Mouse (Mus musculus) lung, postnatal 0 days (tissue): Measurements from ENCODE around the gene Tspo.

Experiments
- CTCF ChIP-seq: IDR thresholded peaks from 2 replicates; pipeline ENCODE4 v1.5.1; 2016; ENCODE audit warnings: antibody characterized with exemption, mild to moderate bottlenecking
- EP300 ChIP-seq: IDR thresholded peaks from 2 replicates; pipeline ENCODE4 v1.6.1; 2016; ENCODE audit warnings: antibody characterized with exemption, mild to moderate bottlenecking, control low read depth

DNA sequence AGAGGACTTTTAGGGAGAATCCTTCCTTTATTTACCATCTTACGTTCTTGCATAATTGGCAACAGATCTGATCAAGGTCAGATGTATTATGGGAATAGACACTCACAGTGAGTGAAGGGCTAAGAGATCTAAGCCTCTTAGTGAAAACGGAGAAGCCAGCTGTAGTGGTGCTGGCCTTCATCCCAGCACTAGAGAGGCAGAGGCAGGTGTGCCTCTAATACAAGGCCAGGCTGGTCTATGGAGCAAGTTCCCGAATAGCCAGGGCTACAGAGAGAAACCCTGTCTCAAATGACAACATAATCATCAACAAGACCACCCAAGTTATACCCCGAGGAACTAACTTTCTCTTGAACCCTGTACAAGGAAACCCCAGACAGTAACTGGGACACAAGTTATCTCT, 19.5 kb downstream of the Tspo start:
- TF ChIP-seq CTCF (no peak), EP300 (no peak)
